Mouse (Mus musculus) right cerebral cortex, postnatal 25 days (tissue): ENCODE measurements at regions not wholly inside any gene's neighbourhood (a gene's known extent, or its start where the extent isn't known, plus 50 kb on each side); places are given as distances from the start of the nearest gene placed in this dataset.
A peak's percentile ranks its signal among the peaks of the same experiment; 100 is the strongest.
"Not testable (repeated sequence)": the region's sequence is repeated elsewhere in the genome, so short reads cannot be mapped to it uniquely, and the experiment has no call there.

Experiments used
- DNase-seq: peaks from one replicate; pipeline ENCODE4 v3.0.0; 2022

DNA sequence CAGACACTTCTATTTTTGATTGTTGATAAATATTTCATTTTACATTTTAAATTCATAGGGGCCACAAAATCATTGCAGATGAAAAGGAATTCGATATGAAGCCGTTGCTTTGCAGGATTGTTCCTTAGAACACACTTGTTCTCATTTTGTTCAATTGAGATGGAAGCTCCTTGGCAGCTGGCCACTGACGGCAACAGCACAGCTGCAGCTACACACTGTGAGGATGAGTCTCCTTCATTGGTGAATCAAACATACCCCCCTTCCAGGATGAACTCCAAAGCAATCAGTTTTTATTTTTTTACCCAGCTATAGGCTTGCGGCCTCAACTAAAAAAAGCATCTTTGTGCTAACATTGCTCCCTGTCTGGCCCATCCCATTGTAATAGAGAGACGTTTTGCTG is 475.1 kb downstream of the Tbl1xr1 start:
- DNase-seq: peak; percentile 70

DNA sequence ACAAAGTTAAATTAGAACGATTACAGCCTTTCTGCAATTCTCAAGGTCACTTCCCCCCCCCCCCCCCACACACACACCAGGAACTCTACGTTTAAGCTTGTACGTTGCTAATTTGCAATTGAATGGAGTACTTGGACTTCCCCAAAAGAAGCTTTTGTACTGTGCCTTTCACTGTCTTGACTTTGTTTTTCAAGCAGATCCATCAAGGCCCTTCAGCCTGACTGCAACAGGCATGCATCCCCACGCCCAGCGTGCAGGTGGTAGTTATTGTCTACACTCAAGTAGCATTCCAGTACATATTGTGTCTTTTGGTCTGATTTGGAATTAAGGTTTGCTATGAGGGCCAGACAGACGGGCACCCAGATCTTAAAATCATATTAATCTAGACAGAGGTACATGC is 483.1 kb downstream of the Tbl1xr1 start:
- DNase-seq: no peak

DNA sequence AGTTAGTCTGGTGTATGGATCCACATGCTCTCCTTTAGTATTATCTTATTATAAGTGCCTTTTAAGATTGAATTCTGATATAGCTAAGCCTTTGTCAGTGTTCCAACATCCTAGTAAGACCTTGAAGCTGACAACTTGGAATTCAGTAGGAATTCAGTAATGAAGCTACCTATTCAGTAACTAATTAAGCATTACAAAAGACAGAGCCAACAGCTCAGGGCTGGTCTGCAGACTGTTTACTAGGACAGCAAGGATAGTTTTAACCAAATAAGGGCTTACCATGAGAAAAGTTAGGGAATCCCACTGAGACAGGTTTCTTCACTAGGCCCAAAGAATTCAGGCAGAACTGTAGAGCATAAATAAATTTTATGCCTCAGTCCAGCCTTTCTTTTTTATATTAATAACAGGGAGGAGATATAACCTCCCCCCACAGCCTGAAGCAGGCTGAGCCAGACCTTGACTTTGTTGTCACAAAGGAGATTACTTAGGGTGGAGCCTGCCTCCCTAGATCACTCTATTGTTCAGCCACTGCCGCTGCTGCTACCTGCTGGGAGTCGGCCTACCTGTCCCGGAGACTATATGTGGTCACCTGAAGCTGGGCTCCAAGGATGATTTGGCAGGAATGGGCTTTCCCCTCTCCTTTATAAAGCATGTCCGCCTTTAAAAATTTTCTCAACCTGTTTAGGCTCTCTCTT is 484.2 kb downstream of the Tbl1xr1 start:
- DNase-seq: not testable (repeated sequence)
